Mouse (Mus musculus): Measurements from ENCODE around the gene Prickle2. TPM values are rescaled to one million over a fixed set of nuclear protein-coding genes. Genes with fewer than 3 reads are reported as not detected.

Prickle2 gene
- total and polyA plus RNA-seq, 2 experiments from 2014 or later, result 2.2 to 5.4 TPM

- H3K27ac ChIP-seq (ENCODE audit: low read depth), result no peak overlapping the region
- no peaks in the 10 kb centered on the region for H3K27me3 ChIP-seq (ENCODE audit: control insufficient read depth, insufficient read depth, low read length)
Measured at GRCm38 (mm10) chr6:92517002-92517401, 189.0 kb downstream of the Prickle2 start.

GRCm38 (mm10) chr6:92512001-92512400 is 194.0 kb downstream of the Prickle2 start:
- DNase-seq (ENCODE audit: low spot score), result no peak
- Histone ChIP-seq H3K36me3 (replicated peaks; ENCODE audit: control insufficient read depth, insufficient read depth, low read length) (no peaks in the 10 kb centered on the region), H3K4me3 (ENCODE audit: low read depth, low read length) (no peak overlapping the region), H3K9me3 (replicated peaks; ENCODE audit: control insufficient read depth, low read length) (no peaks in the 10 kb centered on the region), H3K4me1 (ENCODE audit: control insufficient read depth, insufficient read depth) (no peaks in the 10 kb centered on the region), H3K4me2 (ENCODE audit: low read depth, low read length) (no peak overlapping the region), H3K9ac (replicated peaks; ENCODE audit: low read depth, low read length) (no peak overlapping the region), H3K27ac (ENCODE audit: low read depth) (no peak overlapping the region), H3K27me3 (ENCODE audit: control insufficient read depth, insufficient read depth, low read length) (no peaks in the 10 kb centered on the region)
- no peak for ATAC-seq (ENCODE audit: insufficient read depth, low read depth)
- 78% methylated on average over 1 of the region's 1 CpGs for WGBS
- TF ChIP-seq EP300 (IDR thresholded peaks at IDR 0.05; ENCODE audit: low read depth) (no peak), CTCF (IDR thresholded peaks at IDR 0.05; ENCODE audit: low read depth) (no peak)

More at GRCm38 (mm10) chr6:92517002-92517401, 189.0 kb downstream of the Prickle2 start:
- DNase-seq (ENCODE audit: low spot score) (no peak), ATAC-seq (ENCODE audit: insufficient read depth, low read depth) (no peak)
- Histone ChIP-seq H3K4me3 (ENCODE audit: low read depth, low read length) (no peak overlapping the region), H3K36me3 (replicated peaks; ENCODE audit: control insufficient read depth, insufficient read depth, low read length) (no peaks in the 10 kb centered on the region), H3K9ac (replicated peaks; ENCODE audit: low read depth, low read length) (no peak overlapping the region), H3K4me2 (ENCODE audit: low read depth, low read length) (no peak overlapping the region), H3K4me1 (ENCODE audit: control insufficient read depth, insufficient read depth) (peaks cover 22% of the 10 kb centered on the region), H3K9me3 (replicated peaks; ENCODE audit: control insufficient read depth, low read length) (no peaks in the 10 kb centered on the region)
- WGBS, result 55% methylated on average over 2 of the region's 2 CpGs
- no peak for TF ChIP-seq EP300 (IDR thresholded peaks at IDR 0.05; ENCODE audit: low read depth)
- TF ChIP-seq CTCF (IDR thresholded peaks at IDR 0.05; ENCODE audit: low read depth), result no peak

- Histone ChIP-seq H3K4me2 (ENCODE audit: low read depth, low read length) (no peak overlapping the region), H3K27me3 (ENCODE audit: control insufficient read depth, insufficient read depth, low read length) (no peaks in the 10 kb centered on the region), H3K4me3 (ENCODE audit: low read depth, low read length) (no peak overlapping the region), H3K27ac (ENCODE audit: low read depth) (no peak overlapping the region), H3K4me1 (ENCODE audit: control insufficient read depth, insufficient read depth) (no peaks in the 10 kb centered on the region), H3K9ac (replicated peaks; ENCODE audit: low read depth, low read length) (no peak overlapping the region), H3K36me3 (replicated peaks; ENCODE audit: control insufficient read depth, insufficient read depth, low read length) (no peaks in the 10 kb centered on the region), H3K9me3 (replicated peaks; ENCODE audit: control insufficient read depth, low read length) (no peaks in the 10 kb centered on the region)
- DNase-seq (ENCODE audit: low spot score) (no peak), ATAC-seq (ENCODE audit: insufficient read depth, low read depth) (no peak)
- WGBS, result 43% methylated on average over 2 of the region's 2 CpGs
- TF ChIP-seq EP300 (IDR thresholded peaks at IDR 0.05; ENCODE audit: low read depth), result no peak
- no peak for TF ChIP-seq CTCF (IDR thresholded peaks at IDR 0.05; ENCODE audit: low read depth)
Measured at GRCm38 (mm10) chr6:92509712-92510111, 196.2 kb downstream of the Prickle2 start.

GRCm38 (mm10) chr6:92506276-92506675 is 199.7 kb downstream of the Prickle2 start:
- TF ChIP-seq EP300 (IDR thresholded peaks at IDR 0.05; ENCODE audit: low read depth), result no peak
- Histone ChIP-seq H3K36me3 (replicated peaks; ENCODE audit: control insufficient read depth, insufficient read depth, low read length) (no peaks in the 10 kb centered on the region), H3K9ac (replicated peaks; ENCODE audit: low read depth, low read length) (no peak overlapping the region), H3K9me3 (replicated peaks; ENCODE audit: control insufficient read depth, low read length) (no peaks in the 10 kb centered on the region), H3K4me1 (ENCODE audit: control insufficient read depth, insufficient read depth) (no peaks in the 10 kb centered on the region), H3K4me2 (ENCODE audit: low read depth, low read length) (no peak overlapping the region), H3K4me3 (ENCODE audit: low read depth, low read length) (no peak overlapping the region), H3K27ac (ENCODE audit: low read depth) (no peak overlapping the region), H3K27me3 (ENCODE audit: control insufficient read depth, insufficient read depth, low read length) (no peaks in the 10 kb centered on the region)
- WGBS, result 55% methylated on average over 3 of the region's 3 CpGs
- DNase-seq (ENCODE audit: low spot score), result no peak
- ATAC-seq (ENCODE audit: insufficient read depth, low read depth), result no peak

- no peak for DNase-seq (ENCODE audit: low spot score)
- Histone ChIP-seq H3K9ac (replicated peaks; ENCODE audit: low read depth, low read length) (no peak overlapping the region), H3K4me3 (ENCODE audit: low read depth, low read length) (no peak overlapping the region), H3K4me1 (ENCODE audit: control insufficient read depth, insufficient read depth) (peaks cover 27% of the 10 kb centered on the region), H3K27ac (ENCODE audit: low read depth) (peak overlapping the region; percentile 67), H3K9me3 (replicated peaks; ENCODE audit: control insufficient read depth, low read length) (no peaks in the 10 kb centered on the region), H3K4me2 (ENCODE audit: low read depth, low read length) (no peak overlapping the region), H3K36me3 (replicated peaks; ENCODE audit: control insufficient read depth, insufficient read depth, low read length) (no peaks in the 10 kb centered on the region), H3K27me3 (ENCODE audit: control insufficient read depth, insufficient read depth, low read length) (no peaks in the 10 kb centered on the region)
- 44% methylated on average over 4 of the region's 4 CpGs for WGBS
- no peak for TF ChIP-seq EP300 (IDR thresholded peaks at IDR 0.05; ENCODE audit: low read depth)
- no peak for ATAC-seq (ENCODE audit: insufficient read depth, low read depth)
Measured at GRCm38 (mm10) chr6:92499449-92499848, 206.5 kb downstream of the Prickle2 start.

GRCm38 (mm10) chr6:92498574-92498973 is 207.4 kb downstream of the Prickle2 start:
- ATAC-seq (ENCODE audit: insufficient read depth, low read depth) (peak; percentile 74; the same call in 1 of the 2 replicates), DNase-seq (ENCODE audit: low spot score) (peak; percentile 48)
- Histone ChIP-seq H3K4me2 (ENCODE audit: low read depth, low read length) (peak overlapping the region; percentile 27), H3K27me3 (ENCODE audit: control insufficient read depth, insufficient read depth, low read length) (no peaks in the 10 kb centered on the region), H3K4me3 (ENCODE audit: low read depth, low read length) (no peak overlapping the region), H3K9me3 (replicated peaks; ENCODE audit: control insufficient read depth, low read length) (no peaks in the 10 kb centered on the region), H3K36me3 (replicated peaks; ENCODE audit: control insufficient read depth, insufficient read depth, low read length) (no peaks in the 10 kb centered on the region), H3K27ac (ENCODE audit: low read depth) (peak overlapping the region; percentile 67), H3K9ac (replicated peaks; ENCODE audit: low read depth, low read length) (no peak overlapping the region), H3K4me1 (ENCODE audit: control insufficient read depth, insufficient read depth) (peaks cover 27% of the 10 kb centered on the region)
- 3% methylated on average over 6 of the region's 6 CpGs for WGBS
- no peak for TF ChIP-seq EP300 (IDR thresholded peaks at IDR 0.05; ENCODE audit: low read depth)
- no peak for TF ChIP-seq CTCF (IDR thresholded peaks at IDR 0.05; ENCODE audit: low read depth)

All from heart, postnatal 0 days (tissue).